ENCODE assay signal across 26 mouse cellular contexts in the genomic region with DNA sequence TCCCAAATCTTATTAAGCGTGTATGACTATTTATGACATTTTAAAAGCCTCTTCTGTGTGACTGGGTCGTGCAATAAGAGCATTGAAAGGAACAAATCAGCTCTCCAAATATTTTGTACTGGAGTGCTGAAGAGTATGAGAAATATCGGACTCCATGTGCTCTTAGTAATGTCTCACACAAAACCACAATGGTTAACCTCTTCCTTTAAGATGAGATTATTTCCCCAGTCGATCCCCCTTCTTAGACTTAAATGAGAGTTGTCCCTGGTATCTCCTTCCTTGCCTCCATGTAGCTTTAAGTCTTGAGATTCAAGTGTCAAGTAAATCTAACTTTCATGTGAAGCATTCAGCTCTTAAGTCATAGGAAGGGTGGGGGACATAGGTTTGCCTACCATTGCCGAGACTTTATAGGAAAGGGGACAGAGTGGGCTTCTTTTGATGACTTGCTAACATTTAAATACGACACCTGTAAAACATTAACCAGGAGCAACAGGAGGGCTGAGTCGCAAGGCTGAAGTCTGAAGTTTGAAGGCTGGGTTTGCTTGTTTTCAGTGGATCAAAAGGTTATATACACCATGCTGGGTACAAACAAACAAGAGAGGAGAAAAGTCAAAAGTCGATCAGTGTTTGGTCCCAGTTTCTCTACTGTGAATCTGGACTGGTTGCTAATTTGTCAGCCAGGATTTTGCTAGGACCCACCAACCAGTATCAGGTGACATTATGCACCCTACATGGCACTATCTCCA. TPM values are rescaled to one million over a fixed set of nuclear protein-coding genes. Genes with fewer than 3 reads are reported as not detected.
A peak's percentile ranks its signal among the peaks of the same experiment; 100 is the strongest.
DNase-seq lines count a peak whose midpoint lies in the region; ATAC-seq lines count a peak whose summit lies in the region.
"Had no signal": no experiment of that assay in that cellular context is flagged by ENCODE, and none has a peak within 500 bp of the region (broad histone marks: within the 10 kb centered on the region; RNA-seq: fewer than 3 reads in every experiment).

No protein-coding gene starts in this region.

- H3K4me2 ChIP-seq in kidney, embryonic 16.5 days (replicated peaks; ENCODE audit: low read depth, low read length), result no peak overlapping the region
- peak overlapping the region; percentile 23; the same call in 1 of the 2 replicates for H3K4me2 ChIP-seq in liver, embryonic 15.5 days
- H3K4me2 ChIP-seq in forebrain, embryonic 12.5 days, result no peak overlapping the region
- H3K4me2 ChIP-seq: embryonic facial prominence, embryonic 15.5 days; hindbrain, embryonic 13.5 days; midbrain, embryonic 12.5 days; neural tube, embryonic 12.5 days had no signal

- H3K4me3 ChIP-seq in kidney, embryonic 16.5 days (ENCODE audit: low read length), result no peak overlapping the region
- no peak overlapping the region for H3K4me3 ChIP-seq in liver, embryonic 15.5 days (replicated peaks)
- no peak overlapping the region for H3K4me3 ChIP-seq in forebrain, embryonic 12.5 days (replicated peaks)
- H3K4me3 ChIP-seq: embryonic facial prominence, embryonic 15.5 days; heart, adult 2 months; hindbrain, embryonic 13.5 days; left cerebral cortex, adult 2 months; midbrain, embryonic 12.5 days; neural tube, embryonic 12.5 days had no signal

- H3K36me3 ChIP-seq in kidney, embryonic 16.5 days (ENCODE audit: insufficient read depth, low read length), result no peaks in the 10 kb centered on the region
- H3K36me3 ChIP-seq in liver, embryonic 15.5 days (replicated peaks), result peaks cover 19% of the 10 kb centered on the region
- H3K36me3 ChIP-seq in forebrain, embryonic 12.5 days (replicated peaks), result no peaks in the 10 kb centered on the region
- H3K36me3 ChIP-seq: embryonic facial prominence, embryonic 15.5 days; hindbrain, embryonic 13.5 days; midbrain, embryonic 12.5 days; neural tube, embryonic 12.5 days had no signal

- H3K9me3 ChIP-seq in kidney, embryonic 16.5 days (ENCODE audit: low read length), result peaks cover 3% of the 10 kb centered on the region; the same call in 1 of the 2 replicates
- H3K9me3 ChIP-seq in liver, embryonic 15.5 days (replicated peaks), result no peaks in the 10 kb centered on the region
- no peaks in the 10 kb centered on the region for H3K9me3 ChIP-seq in forebrain, embryonic 12.5 days
- H3K9me3 ChIP-seq: embryonic facial prominence, embryonic 15.5 days; hindbrain, embryonic 13.5 days; midbrain, embryonic 12.5 days; neural tube, embryonic 12.5 days had no signal

- no peaks in the 10 kb centered on the region for H3K4me1 ChIP-seq in kidney, embryonic 16.5 days (ENCODE audit: insufficient read depth, low read length)
- peaks cover 13% of the 10 kb centered on the region; the same call in 1 of the 2 replicates for H3K4me1 ChIP-seq in liver, embryonic 15.5 days (replicated peaks)
- H3K4me1 ChIP-seq in forebrain, embryonic 12.5 days, result 0 out of 2 replicates have a peak, but pooled peaks cover 11% of the 10 kb centered on the region
- H3K4me1 ChIP-seq: embryonic facial prominence, embryonic 15.5 days; midbrain, embryonic 12.5 days; neural tube, embryonic 12.5 days had no signal

- H3K27ac ChIP-seq in kidney, embryonic 16.5 days (ENCODE audit: low read length), result no peak overlapping the region
- H3K27ac ChIP-seq in liver, embryonic 15.5 days (replicated peaks), result peak overlapping the region; percentile 66
- H3K27ac ChIP-seq in forebrain, embryonic 12.5 days, result no peak overlapping the region
- H3K27ac ChIP-seq: embryonic facial prominence, embryonic 15.5 days; heart, adult 2 months; hindbrain, embryonic 13.5 days; left cerebral cortex, adult 2 months; macrophage; midbrain, embryonic 12.5 days; neural tube, embryonic 12.5 days; stomach, postnatal 0 days had no signal

- peak; percentile 26 for DNase-seq in kidney, postnatal 14 days
- DNase-seq in kidney, postnatal 36 days, result peak; percentile 26 to 42
- DNase-seq in yolk sac, embryonic 10.5 days (ENCODE audit: low spot score), result peak; percentile 69
- no peak for DNase-seq in heart, postnatal 4 days
- DNase-seq: adrenal gland, postnatal 14 days; cerebellum, adult 2 months; cerebellum, postnatal 25 days; gastrocnemius, postnatal 14 days; heart, adult 2 months; layer of hippocampus, adult 9-11 months; right cerebral cortex, postnatal 14 days; thymus, adult 2 months had no signal

- ATAC-seq in kidney, embryonic 16.5 days (ENCODE audit: low FRiP score, low TSS enrichment), result no peak
- peak; percentile 58 for ATAC-seq in liver, embryonic 15.5 days (ENCODE audit: insufficient read depth)
- ATAC-seq in forebrain, embryonic 12.5 days (ENCODE audit: low FRiP score), result no peak
- ATAC-seq: forebrain, embryonic 16.5 days; lung, postnatal 0 days had no signal

- H3K27me3 ChIP-seq in kidney, embryonic 16.5 days (ENCODE audit: insufficient read depth, low read length), result no peaks in the 10 kb centered on the region
- H3K27me3 ChIP-seq in liver, embryonic 15.5 days, result no peaks in the 10 kb centered on the region
- H3K27me3 ChIP-seq in forebrain, embryonic 12.5 days, result no peaks in the 10 kb centered on the region
- H3K27me3 ChIP-seq: embryonic facial prominence, embryonic 15.5 days; hindbrain, embryonic 13.5 days; midbrain, embryonic 12.5 days; neural tube, embryonic 12.5 days had no signal

- 71% methylated on average over 8 of the region's 8 CpGs for WGBS in kidney, embryonic 16.5 days
- WGBS in liver, embryonic 15.5 days (ENCODE audit: insufficient replicate concordance), result 27% methylated on average over 8 of the region's 8 CpGs
- 79% methylated on average over 8 of the region's 8 CpGs for WGBS in forebrain, embryonic 12.5 days

- no peak overlapping the region for H3K9ac ChIP-seq in kidney, embryonic 16.5 days (replicated peaks; ENCODE audit: low read length)
- no peak overlapping the region for H3K9ac ChIP-seq in liver, embryonic 15.5 days
- no peak overlapping the region for H3K9ac ChIP-seq in forebrain, embryonic 12.5 days
- H3K9ac ChIP-seq: embryonic facial prominence, embryonic 15.5 days; hindbrain, embryonic 13.5 days; midbrain, embryonic 12.5 days; neural tube, embryonic 12.5 days had no signal

RNA-seq across cellular contexts. Expression of a gene that starts 6.8 kb away (rescaled TPM):
- 0.75 and 1.0 TPM in 2 replicates for polyA plus RNA-seq in kidney, embryonic 16.5 days (2015; fragmentation: Nextera tagmentation; extraction: Ambion mirVana)
- polyA plus RNA-seq in liver, embryonic 15.5 days (2015; fragmentation: Nextera tagmentation; extraction: Ambion mirVana), result 355 and 417 TPM in 2 replicates
- polyA plus RNA-seq in forebrain, embryonic 12.5 days (2016; fragmentation: Nextera tagmentation; extraction: Ambion mirVana), result 0.10 TPM in 1 of 2 replicates, not detected in the other
- under 1 TPM in 1 of 2 experiments, not detected in 1; 0.11 TPM for total RNA-seq in heart, postnatal 4 days (2021)
- total RNA-seq: gastrocnemius, postnatal 14 days; heart, adult 2 months; heart, postnatal 25 days had no signal
- polyA plus RNA-seq: embryonic facial prominence, embryonic 15.5 days; heart, embryonic 14.5 days; hindbrain, embryonic 13.5 days; macrophage; midbrain, embryonic 12.5 days had no signal

Comparison
In these comparisons a context has a peak if more than half of its experiments do, and no peak if none do; other contexts are left out.
1. RNA of a gene that starts 6.8 kb away (polyA plus RNA-seq): 355 to 417 TPM in liver, embryonic 15.5 days; 0.75 to 1.0 TPM in kidney, embryonic 16.5 days and 0.10 TPM in forebrain, embryonic 12.5 days; every median in the first group is over 100 times any median in the second.